Mouse (Mus musculus) liver, adult 2 months (tissue): ENCODE measurements around the gene Anapc15-ps.

Source experiments
- CTCF ChIP-seq: fragments of 200-500 bp; IDR thresholded peaks from 2 replicates; pipeline ENCODE4 v1.5.1; 2011; ENCODE audit warnings: low read depth, low read length, control low read depth
- POLR2A ChIP-seq: fragments of 200-500 bp; IDR thresholded peaks from 2 replicates; pipeline ENCODE4 v1.6.1; 2011; ENCODE audit warnings: low read length, control low read depth; ENCODE audit not compliant: insufficient read depth; ENCODE audit errors: extremely low read depth

DNA sequence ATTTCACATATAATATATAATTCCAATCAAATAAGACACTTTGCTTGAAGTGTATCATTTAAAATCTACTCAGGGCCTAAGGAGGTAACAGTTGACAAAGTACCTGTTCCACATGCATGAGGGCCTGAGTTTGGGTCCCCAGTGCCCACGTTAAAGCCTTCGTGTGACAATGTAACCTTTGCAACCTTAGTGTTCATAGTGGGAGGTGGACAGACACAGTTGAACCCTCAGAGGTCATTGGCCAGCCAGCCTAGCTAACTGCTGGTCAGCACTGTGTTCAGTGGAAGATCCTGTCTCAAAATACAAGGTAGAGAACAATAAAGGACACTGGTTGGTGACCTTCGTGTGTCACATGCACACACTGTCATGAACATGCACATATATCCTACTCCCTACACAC is 4.2 kb downstream of the Anapc15-ps start:
- TF ChIP-seq CTCF (no peak), POLR2A (no peak)
